Mouse (Mus musculus) liver, adult 10 weeks (tissue): Measurements from ENCODE around the gene Skiv2l. TPM values are rescaled to one million over a fixed set of nuclear protein-coding genes. Genes with fewer than 3 reads are reported as not detected.

Experiments used
- polyA plus RNA-seq: library from polyadenylated mRNA; stranded (reverse); fragments of 350-450 nt; fragmentation: Illumina TruSeq; extraction: RNeasy Lipid Tissue Mini Kit (QIAGEN cat#74804); gene quantifications from one replicate; pipeline ENCODE4 v1.2.3, GENCODE M21; 2014; ENCODE audit warnings: low read depth, low replicate concordance

The Skiv2l gene
- polyA plus RNA-seq, result 3.2 TPM

DNA sequence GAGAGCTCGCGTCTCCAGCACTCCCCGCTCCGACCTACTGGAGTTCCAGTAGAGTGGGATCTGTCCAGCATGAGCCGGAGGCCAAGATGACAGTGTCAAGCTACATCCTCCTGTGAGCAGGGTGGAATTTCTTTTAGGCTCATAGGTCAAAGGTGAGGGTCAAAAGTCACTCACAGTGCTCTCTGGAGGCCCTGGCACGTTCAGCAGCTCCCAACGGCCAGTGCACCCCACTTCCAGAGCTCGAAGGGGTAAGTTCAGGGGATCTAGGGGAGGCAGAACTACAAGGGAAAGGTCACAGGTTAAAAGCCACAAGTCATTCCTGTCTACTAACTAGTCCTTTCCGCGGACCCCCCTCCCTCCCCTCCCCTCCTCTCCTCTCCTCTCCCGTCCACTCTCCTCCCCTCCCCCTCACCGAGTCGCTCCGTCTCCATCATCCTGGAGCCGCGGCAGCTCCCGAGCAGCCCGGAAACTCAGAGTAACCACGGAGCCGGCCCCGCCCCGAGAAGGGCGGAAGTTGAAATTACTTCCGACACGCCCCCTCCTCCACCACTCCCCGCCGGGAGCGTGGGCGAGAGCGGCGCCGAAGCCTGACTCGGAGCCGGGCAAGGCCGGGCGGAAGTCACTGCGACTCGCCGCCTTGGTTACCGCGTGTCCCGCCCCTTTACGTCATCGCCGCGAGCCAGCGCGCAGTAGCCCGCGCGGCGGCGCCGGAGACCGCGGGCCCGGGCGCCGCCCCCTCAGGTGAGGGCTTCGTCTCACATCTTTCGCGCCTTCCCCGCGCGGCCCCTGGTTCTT, at the start of gene Skiv2l, which contains the start of gene Nelfe:
Gene Skiv2l, minus strand, starts transcription at position 489 of the 795 bp plus-strand sequence.
Gene Nelfe, plus strand, starts transcription at position 670 of the 795 bp plus-strand sequence.

GRCm38 (mm10) chr17:34898160-34898586, 48.2 kb upstream of the Skiv2l start, which contains the start of the genes C2 and Ehmt2:
Gene C2, minus strand, starts transcription at chr17:34898265.
Gene Ehmt2, plus strand, starts transcription at chr17:34898469.

DNA sequence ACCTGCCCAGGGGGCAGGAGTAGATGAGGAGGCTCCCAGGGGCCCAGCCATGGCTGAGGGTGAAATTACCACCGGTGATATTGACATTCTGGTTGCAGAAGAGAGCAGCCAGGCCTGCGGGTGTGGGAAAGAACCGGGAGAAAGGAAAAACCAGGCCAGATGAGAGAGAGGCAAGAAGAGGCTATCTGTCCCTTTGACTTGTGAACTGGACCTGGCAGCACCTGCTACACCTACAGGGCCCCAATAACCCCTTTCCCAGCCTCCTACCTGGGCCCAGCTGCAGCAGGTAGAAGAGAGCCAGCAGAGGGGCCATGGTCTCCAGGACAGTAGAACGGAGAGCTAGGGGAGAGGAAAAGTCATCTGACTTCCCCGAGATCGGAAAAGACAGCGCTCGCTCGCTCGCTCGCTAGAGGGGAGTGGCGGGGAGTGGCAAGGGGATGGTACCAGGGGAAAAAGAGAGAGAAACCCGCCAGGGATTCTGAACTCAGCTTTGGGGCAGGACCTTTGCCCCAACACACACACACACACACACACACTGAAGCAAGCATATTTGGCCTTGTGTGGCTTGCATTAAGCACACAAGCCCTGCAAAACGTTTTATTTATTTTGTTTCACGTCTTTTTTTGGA, 31.8 kb upstream of the Skiv2l start, which contains the start of gene Gm20547:
Gene Gm20547, minus strand, starts transcription at position 360 of the 628 bp plus-strand sequence.

GRCm38 (mm10) chr17:34879336-34879879, 29.4 kb upstream of the Skiv2l start, which contains the start of gene Zbtb12:
Gene Zbtb12, plus strand, starts transcription at chr17:34879483.

GRCm38 (mm10) chr17:34862416-34863081, 12.5 kb upstream of the Skiv2l start, which contains the start of gene Cfb:
Gene Cfb, minus strand, starts transcription at chr17:34862518.

GRCm38 (mm10) chr17:34836856-34837221, 13.2 kb downstream of the Skiv2l start, which contains the start of the genes Stk19 and Dxo:
Gene Stk19, minus strand, starts transcription at chr17:34836945.
Gene Dxo, plus strand, starts transcription at chr17:34837019.

DNA sequence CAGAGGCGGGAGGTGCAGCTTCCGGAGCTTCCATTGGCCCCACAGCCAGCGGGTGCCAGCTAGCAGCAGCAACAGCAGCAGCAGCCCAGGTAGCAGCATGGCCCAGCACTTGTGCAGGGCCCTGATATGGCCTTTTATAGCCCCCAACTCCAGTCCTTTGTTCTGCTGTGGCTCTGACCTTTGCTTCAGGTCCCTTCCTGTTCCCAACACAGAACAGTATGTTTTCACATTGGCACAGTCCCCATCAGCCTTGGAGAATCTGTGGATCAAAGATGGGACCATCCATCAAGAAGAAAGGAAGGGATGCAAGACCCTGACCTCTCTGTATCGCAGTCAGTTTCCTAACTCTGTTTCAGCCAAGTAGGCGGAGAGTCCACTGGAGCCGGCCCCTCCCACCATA, 45.7 kb downstream of the Skiv2l start, which contains the start of gene Cyp21a1:
Gene Cyp21a1, minus strand, starts transcription at position 261 of the 400 bp plus-strand sequence.

Other genes starting within 250 kb of the Skiv2l start
- gene Rnf5, start 246.5 kb downstream of the Skiv2l start, polyA plus RNA-seq, result 45.1 TPM
- gene Agpat1, start 245.9 kb downstream of the Skiv2l start, polyA plus RNA-seq, result 0.72 TPM
- not detected for gene Egfl8, start 234.2 kb downstream of the Skiv2l start, polyA plus RNA-seq
- gene Ppt2, start 221.7 kb downstream of the Skiv2l start, polyA plus RNA-seq, result 7.0 TPM
- gene Prrt1, start 220.7 kb downstream of the Skiv2l start, polyA plus RNA-seq, result not detected
- 1.9 TPM for gene Fkbpl, start 205.4 kb downstream of the Skiv2l start, polyA plus RNA-seq
- gene Atf6b, start 203.1 kb downstream of the Skiv2l start, polyA plus RNA-seq, result 1.9 TPM
- gene Tnxb, start 179.7 kb downstream of the Skiv2l start, polyA plus RNA-seq, result 0.03 TPM
- gene C4b, start 106.3 kb downstream of the Skiv2l start, polyA plus RNA-seq, result 80.2 TPM
- not detected for gene Cyp21a1, start 45.6 kb downstream of the Skiv2l start, polyA plus RNA-seq
- gene Stk19, start 13.3 kb downstream of the Skiv2l start, polyA plus RNA-seq, result 3.5 TPM
- 3.6 TPM for gene Dxo, start 13.2 kb downstream of the Skiv2l start, polyA plus RNA-seq
- gene Nelfe, start 181 bp upstream of the Skiv2l start, polyA plus RNA-seq, result 1.5 TPM
- 281 TPM for gene Cfb, start 12.3 kb upstream of the Skiv2l start, polyA plus RNA-seq
- gene Zbtb12, start 29.3 kb upstream of the Skiv2l start, polyA plus RNA-seq, result 0.69 TPM
- 33.6 TPM for gene Gm20547, start 31.8 kb upstream of the Skiv2l start, polyA plus RNA-seq
- gene C2, start 48.1 kb upstream of the Skiv2l start, polyA plus RNA-seq, result 24.6 TPM
- 7.4 TPM for gene Ehmt2, start 48.3 kb upstream of the Skiv2l start, polyA plus RNA-seq
- not detected for gene Slc44a4, start 64.3 kb upstream of the Skiv2l start, polyA plus RNA-seq
- 3.7 TPM for gene Neu1, start 81.0 kb upstream of the Skiv2l start, polyA plus RNA-seq
- gene Hspa1b, start 109.0 kb upstream of the Skiv2l start, polyA plus RNA-seq, result 1.3 TPM
- not detected for gene Gm20481, start 119.7 kb upstream of the Skiv2l start, polyA plus RNA-seq
- gene Hspa1a, start 121.9 kb upstream of the Skiv2l start, polyA plus RNA-seq, result not detected
- gene Hspa1l, start 122.5 kb upstream of the Skiv2l start, polyA plus RNA-seq, result not detected
- 12.7 TPM for gene Lsm2, start 131.7 kb upstream of the Skiv2l start, polyA plus RNA-seq
- gene Vars, start 150.8 kb upstream of the Skiv2l start, polyA plus RNA-seq, result 1.2 TPM
- not detected for gene Vwa7, start 166.4 kb upstream of the Skiv2l start, polyA plus RNA-seq
- not detected for gene Sapcd1, start 177.8 kb upstream of the Skiv2l start, polyA plus RNA-seq
- 1.1 TPM for gene Msh5, start 196.5 kb upstream of the Skiv2l start, polyA plus RNA-seq
- 5.7 TPM for gene Clic1, start 199.8 kb upstream of the Skiv2l start, polyA plus RNA-seq
- gene Ddah2, start 208.8 kb upstream of the Skiv2l start, polyA plus RNA-seq, result not detected
- not detected for gene Ly6g6c, start 215.2 kb upstream of the Skiv2l start, polyA plus RNA-seq
- not detected for gene Mpig6b, start 216.0 kb upstream of the Skiv2l start, polyA plus RNA-seq
- gene Ly6g6e, start 226.7 kb upstream of the Skiv2l start, polyA plus RNA-seq, result not detected
- not detected for gene Ly6g6d, start 227.9 kb upstream of the Skiv2l start, polyA plus RNA-seq
- not detected for gene Ly6g6f, start 235.4 kb upstream of the Skiv2l start, polyA plus RNA-seq
- 4.4 TPM for gene Abhd16a, start 239.1 kb upstream of the Skiv2l start, polyA plus RNA-seq